Mouse (Mus musculus) bone marrow macrophage, adult 2 months (primary cell): ENCODE data around the gene Ceacam19.

Experiments used
- CTCF ChIP-seq: IDR thresholded peaks from 2 replicates; pipeline ENCODE4 v1.5.1; 2012; ENCODE audit warnings: low read depth, mild to moderate bottlenecking, low read length, moderate library complexity
- POLR2A ChIP-seq: IDR thresholded peaks from 2 replicates; pipeline ENCODE4 v1.6.1; 2012; ENCODE audit warnings: mild to moderate bottlenecking, low read depth, low read length, borderline replicate concordance

DNA sequence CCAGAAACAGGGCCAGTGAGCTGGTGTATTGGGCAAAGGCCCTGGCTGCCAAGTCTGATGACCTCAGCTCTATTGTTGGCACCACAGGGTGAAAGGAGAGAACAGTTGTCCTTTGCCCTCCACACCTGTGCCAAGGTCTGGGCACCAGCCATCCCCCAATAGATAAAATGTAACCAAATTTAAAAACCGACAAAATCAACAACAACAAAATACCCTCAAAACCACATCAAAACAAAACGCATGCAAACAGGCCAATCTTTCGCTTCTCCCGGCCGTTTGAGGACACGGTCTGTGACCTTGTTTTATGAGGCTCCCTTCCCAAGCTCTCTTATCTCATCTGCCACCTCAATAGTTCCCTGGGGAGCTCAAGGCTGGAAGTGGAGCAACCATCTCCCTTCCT is 21.3 kb downstream of the Ceacam19 start:
- TF ChIP-seq POLR2A (no peak), CTCF (no peak)
